Mouse (Mus musculus) thymus, adult 2 months (tissue): ENCODE results near the gene E4f1. TPM values are rescaled to one million over a fixed set of nuclear protein-coding genes. Genes with fewer than 3 reads are reported as not detected.

Source experiments
- DNase-seq: peaks from one replicate; pipeline ENCODE4 v3.0.0; 2021
- H3K27ac ChIP-seq: fragments of 200-500 bp; 2 replicates; pipeline ENCODE4 v1.5.1; 2012; ENCODE audit warnings: low read length, control low read depth; ENCODE audit not compliant: control insufficient read depth, insufficient read depth
- H3K27me3 ChIP-seq: fragments of 200-500 bp; 2 replicates; pipeline ENCODE4 v1.6.1; 2012; ENCODE audit warnings: mild to moderate bottlenecking, low read length, moderate library complexity, mixed read lengths; ENCODE audit not compliant: control insufficient read depth, insufficient read depth
- H3K36me3 ChIP-seq: fragments of 200-500 bp; 2 replicates; pipeline ENCODE4 v1.6.1; 2012; ENCODE audit warnings: mild to moderate bottlenecking, low read length, moderate library complexity; ENCODE audit not compliant: control insufficient read depth, insufficient read depth
- H3K4me1 ChIP-seq: fragments of 200-500 bp; replicated peaks from 2 replicates; pipeline ENCODE4 v1.6.1; 2012; ENCODE audit warnings: low read length; ENCODE audit not compliant: control insufficient read depth, insufficient read depth
- H3K4me3 ChIP-seq: fragments of 200-500 bp; 2 replicates; pipeline ENCODE4 v1.5.1; 2012; ENCODE audit warnings: mild to moderate bottlenecking, low read length, control low read depth, moderate library complexity; ENCODE audit not compliant: control insufficient read depth, insufficient read depth
- CTCF ChIP-seq: fragments of 200-500 bp; IDR thresholded peaks from 2 replicates; pipeline ENCODE4 v1.5.1; 2012; ENCODE audit warnings: mild to moderate bottlenecking, control low read depth, low read length, moderate library complexity, borderline replicate concordance; ENCODE audit not compliant: control insufficient read depth, poor library complexity, insufficient read depth; ENCODE audit errors: extremely low read depth
- POLR2A ChIP-seq: fragments of 200-500 bp; IDR thresholded peaks from 2 replicates; pipeline ENCODE4 v1.6.1; 2012; ENCODE audit warnings: mild to moderate bottlenecking, low read length, control low read depth, moderate library complexity; ENCODE audit not compliant: control insufficient read depth, poor library complexity, insufficient read depth; ENCODE audit errors: extremely low read depth
- WGBS: fragments of 180-500 bp; shearing (Covaris S2); methylation state at CpG from one replicate; pipeline ENCODE4 v1.1.7; 2018; 5-methylcytosine and 5-hydroxymethylcytosine counted together
- polyA plus RNA-seq: library from polyadenylated mRNA; depleted of rRNA; stranded (reverse); fragments of >200 nt; gene quantifications from 2 replicates; pipeline ENCODE4 v1.2.3, GENCODE M21; 2012

E4f1 gene
- polyA plus RNA-seq, 1 experiment = 188 TPM

- Histone ChIP-seq H3K4me1 (peaks cover 9% of the 10 kb centered on the region; the same call in 1 of the 2 replicates), H3K4me3 (no peak overlapping the region), H3K27ac (no peak overlapping the region), H3K36me3 (no peaks in the 10 kb centered on the region), H3K27me3 (peaks cover 18% of the 10 kb centered on the region)
- DNase-seq = no peak
- 56% methylated on average over 19 of the region's 19 CpGs for WGBS
- TF ChIP-seq CTCF (no peak), POLR2A (no peak)
Measured at GRCm38 (mm10) chr17:24489265-24490030, 19.3 kb upstream of the E4f1 start.

DNA sequence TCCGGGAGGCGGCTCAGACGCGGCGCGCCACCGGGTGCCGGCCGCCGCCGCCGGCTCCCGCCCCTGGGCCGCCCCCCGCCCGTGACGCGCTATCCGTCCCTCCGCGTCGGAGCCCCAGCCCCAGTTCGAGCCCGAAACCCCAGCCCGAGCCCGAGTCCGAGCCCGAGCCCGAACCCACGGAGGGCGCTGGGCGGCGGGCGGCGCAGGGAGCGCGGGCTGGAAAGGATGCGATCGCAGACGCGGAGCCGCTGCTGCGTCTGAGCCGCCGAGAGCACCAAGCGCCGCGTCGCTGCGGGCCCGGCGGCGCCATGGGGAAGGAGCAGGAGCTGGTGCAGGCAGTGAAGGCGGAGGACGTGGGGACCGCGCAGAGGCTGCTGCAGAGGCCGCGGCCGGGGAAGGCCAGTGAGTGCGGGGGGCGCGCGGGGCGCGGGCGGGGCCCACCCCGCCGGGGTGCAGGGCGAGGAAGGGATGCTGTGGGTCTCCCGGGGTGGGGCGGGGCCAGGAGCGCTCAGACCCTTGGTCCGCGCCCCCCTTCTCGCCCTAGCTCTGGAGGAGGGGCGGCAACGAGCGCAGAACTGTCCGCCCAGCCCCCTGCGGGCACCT lies 18.6 kb upstream of the E4f1 start:
- WGBS = 2% methylated on average over 66 of the region's 81 CpGs
- Histone ChIP-seq H3K4me3 (peak overlapping the region; percentile 38), H3K27me3 (peaks cover 18% of the 10 kb centered on the region), H3K36me3 (no peaks in the 10 kb centered on the region), H3K27ac (no peak overlapping the region), H3K4me1 (peaks cover 9% of the 10 kb centered on the region; the same call in 1 of the 2 replicates)
- DNase-seq = no peak
- no peak for TF ChIP-seq CTCF
- TF ChIP-seq POLR2A = no peak

GRCm38 (mm10) chr17:24488186-24488661 lies 18.1 kb upstream of the E4f1 start, which contains the start of gene Caskin1:
TSS of gene Caskin1 (plus strand) at chr17:24488601.
- Histone ChIP-seq H3K27me3 (peaks cover 18% of the 10 kb centered on the region), H3K36me3 (no peaks in the 10 kb centered on the region), H3K4me3 (peak within 1 kb of the TSS; percentile 38), H3K27ac (no peak within 1 kb of the TSS), H3K4me1 (peaks cover 9% of the 10 kb centered on the region; the same call in 1 of the 2 replicates)
- TF ChIP-seq POLR2A (no peak), CTCF (no peak)
- WGBS = 3% methylated on average over 45 of the region's 45 CpGs
- DNase-seq = no peak

DNA sequence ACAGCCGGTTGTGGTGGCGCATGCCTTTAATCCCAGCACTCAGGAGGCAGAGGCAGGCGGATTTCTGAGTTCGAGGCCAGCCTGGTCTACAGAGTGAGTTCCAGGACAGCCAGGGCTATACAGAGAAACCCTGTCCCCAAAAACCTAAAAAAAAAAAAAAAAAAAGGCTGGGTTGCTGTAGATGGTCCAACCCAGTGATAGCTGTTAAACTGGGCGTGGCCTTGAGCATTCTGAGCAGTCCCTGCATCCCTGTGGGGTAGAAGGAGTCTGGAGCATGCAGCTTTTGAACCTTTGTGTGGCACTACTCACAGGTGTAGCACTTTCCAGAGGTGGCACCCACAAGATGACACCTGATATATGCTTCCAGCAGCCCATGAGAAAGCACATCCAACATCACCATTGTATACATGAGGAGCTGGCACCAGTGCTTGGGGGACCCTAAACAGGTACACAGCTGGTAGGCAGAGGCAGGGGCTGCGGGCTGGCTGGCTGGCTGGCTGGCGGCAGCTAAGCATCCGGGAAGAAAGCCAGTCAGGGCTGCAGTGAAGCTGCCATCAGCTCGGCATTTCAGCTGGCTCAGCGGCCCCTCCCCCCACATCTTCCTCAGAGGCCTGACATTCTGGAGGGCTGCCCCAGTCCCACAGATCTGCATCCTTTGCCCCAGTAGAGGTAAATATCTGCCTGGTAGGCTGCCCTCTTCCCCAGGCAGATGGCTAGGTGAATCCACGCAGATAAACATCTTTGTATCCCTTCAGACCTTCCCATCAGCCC lies 15.2 kb upstream of the E4f1 start:
- H3K27me3 ChIP-seq = peaks cover 18% of the 10 kb centered on the region
- WGBS = 61% methylated on average over 11 of the region's 11 CpGs
- TF ChIP-seq CTCF (no peak), POLR2A (no peak)
- H3K27ac ChIP-seq = no peak overlapping the region
- H3K4me1 ChIP-seq = peaks cover 9% of the 10 kb centered on the region; the same call in 1 of the 2 replicates
- H3K36me3 ChIP-seq = no peaks in the 10 kb centered on the region
- no peak for DNase-seq
- no peak overlapping the region for H3K4me3 ChIP-seq

DNA sequence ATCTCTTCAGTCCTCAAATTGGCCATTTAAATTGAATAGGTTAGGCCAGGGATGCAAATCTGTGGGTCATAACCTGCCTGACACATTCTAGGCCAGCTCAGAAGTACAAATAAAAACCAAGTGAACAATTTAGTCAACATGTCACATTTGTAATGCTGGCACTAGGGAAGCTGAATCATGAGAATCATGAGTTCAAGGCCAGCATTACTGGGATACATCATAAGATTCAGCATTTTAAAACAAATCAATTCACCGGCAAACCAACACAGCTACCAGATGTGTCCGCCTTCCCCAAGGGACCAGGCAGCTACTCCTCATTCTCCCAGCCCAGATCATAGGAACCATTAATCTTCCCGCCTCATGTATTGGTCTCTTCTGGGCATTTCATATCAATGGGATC lies 13.4 kb upstream of the E4f1 start:
- TF ChIP-seq POLR2A (no peak), CTCF (no peak)
- H3K4me1 ChIP-seq = peaks cover 4% of the 10 kb centered on the region; the same call in 1 of the 2 replicates
- H3K27me3 ChIP-seq = peaks cover 6% of the 10 kb centered on the region; the same call in 1 of the 2 replicates
- no peak overlapping the region for H3K27ac ChIP-seq
- no peaks in the 10 kb centered on the region for H3K36me3 ChIP-seq
- no peak overlapping the region for H3K4me3 ChIP-seq
- no peak for DNase-seq
- 97% methylated on average over 3 of the region's 3 CpGs for WGBS

DNA sequence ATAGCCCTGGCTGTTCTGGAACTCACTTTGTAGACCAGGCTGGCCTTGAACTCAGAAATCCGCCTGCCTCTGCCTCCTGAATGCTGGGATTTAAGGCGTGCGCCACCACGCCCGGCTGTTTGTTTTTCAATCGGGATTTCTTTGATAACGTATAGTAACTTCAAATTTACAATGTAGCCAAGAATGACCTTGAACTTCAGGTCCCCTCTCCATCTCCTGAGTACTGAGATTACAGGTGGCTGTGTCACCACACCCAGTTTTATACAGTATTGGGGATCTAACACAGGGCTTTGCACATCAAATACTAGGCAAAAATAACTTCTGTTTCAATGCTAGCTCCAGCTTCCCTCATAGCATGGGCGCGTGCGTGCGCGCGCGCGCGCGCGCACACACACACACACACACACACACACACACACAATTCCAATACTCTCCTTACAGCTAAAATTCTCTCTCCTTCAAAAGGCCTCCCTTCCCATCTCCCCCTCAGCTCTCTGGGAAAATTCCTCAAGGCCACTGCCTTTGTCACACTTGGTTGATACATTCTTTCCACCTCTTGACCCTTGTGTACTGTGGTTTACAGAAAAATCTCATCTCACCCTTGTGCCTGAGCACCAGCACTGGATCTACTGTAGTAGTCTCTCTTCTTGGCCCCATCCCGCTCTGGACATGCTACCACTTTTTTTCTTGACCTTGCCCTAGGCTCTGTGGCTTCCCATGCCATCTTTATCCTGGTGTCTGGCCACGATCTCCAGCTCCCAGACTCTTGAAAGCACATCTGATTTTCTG lies 11.1 kb upstream of the E4f1 start:
- H3K36me3 ChIP-seq = peaks cover 10% of the 10 kb centered on the region
- 97% methylated on average over 20 of the region's 20 CpGs for WGBS
- TF ChIP-seq CTCF (no peak), POLR2A (no peak)
- no peaks in the 10 kb centered on the region for H3K27me3 ChIP-seq
- peaks cover 8% of the 10 kb centered on the region for H3K4me1 ChIP-seq
- no peak overlapping the region for H3K4me3 ChIP-seq
- DNase-seq = no peak
- H3K27ac ChIP-seq = no peak overlapping the region
